In the genomic region with DNA sequence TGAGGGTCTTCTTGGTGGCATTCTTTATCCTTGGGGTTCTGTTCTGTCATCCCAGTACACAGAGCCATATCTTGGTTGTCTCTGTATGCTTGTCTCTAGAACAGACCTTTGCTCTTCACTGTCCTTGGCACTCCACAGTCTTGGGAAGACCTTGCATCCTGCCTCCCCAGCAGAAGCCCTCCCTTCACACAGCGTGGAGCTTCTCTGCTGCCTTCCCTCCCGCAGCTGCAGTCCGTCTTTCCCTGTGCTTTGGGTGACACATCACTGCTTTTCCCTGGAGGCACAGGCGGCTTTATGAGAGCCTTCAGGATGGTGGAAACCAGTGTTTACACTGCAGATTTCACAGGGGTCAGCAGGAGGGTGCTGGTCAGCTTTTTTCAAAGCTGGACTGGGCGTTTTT, we compare ENCODE assay signal across 21 mouse cellular contexts. TPM values are rescaled to one million over a fixed set of nuclear protein-coding genes. Genes with fewer than 3 reads are reported as not detected.
DNase-seq lines count a peak whose midpoint lies in the region; ATAC-seq and TF ChIP-seq lines count a peak whose summit lies in the region.
"Had no signal": no experiment of that assay in that cellular context is flagged by ENCODE, and none has a peak within 500 bp of the region (broad histone marks: within the 10 kb centered on the region; RNA-seq: fewer than 3 reads in every experiment).

No protein-coding gene starts in this region.

- no peaks in the 10 kb centered on the region for H3K9me3 ChIP-seq in lung, embryonic 16.5 days (ENCODE audit: control insufficient read depth, low read length)
- no peaks in the 10 kb centered on the region for H3K9me3 ChIP-seq in stomach, postnatal 0 days (ENCODE audit: control insufficient read depth, low read length)
- H3K9me3 ChIP-seq: embryonic facial prominence, embryonic 12.5 days; forebrain, embryonic 13.5 days; hindbrain, embryonic 13.5 days; megakaryocyte, embryonic 14.5 days had no signal

- no peaks in the 10 kb centered on the region for H3K27me3 ChIP-seq in lung, embryonic 16.5 days (ENCODE audit: control insufficient read depth, insufficient read depth, low read depth, low read length)
- no peaks in the 10 kb centered on the region for H3K27me3 ChIP-seq in stomach, postnatal 0 days (ENCODE audit: control insufficient read depth, insufficient read depth, low read length)
- H3K27me3 ChIP-seq: embryonic facial prominence, embryonic 12.5 days; forebrain, embryonic 13.5 days; hindbrain, embryonic 13.5 days; megakaryocyte, embryonic 14.5 days had no signal

- H3K9ac ChIP-seq in lung, embryonic 16.5 days (ENCODE audit: low read length), result no peak overlapping the region
- no peak overlapping the region for H3K9ac ChIP-seq in stomach, postnatal 0 days (ENCODE audit: low read length)
- H3K9ac ChIP-seq: embryonic facial prominence, embryonic 12.5 days; forebrain, embryonic 13.5 days; hindbrain, embryonic 13.5 days had no signal

- peak; percentile 33 for DNase-seq in heart, postnatal 4 days
- DNase-seq in heart, adult 18-20 months, result no peak
- no peak for DNase-seq in lung, postnatal 25 days (ENCODE audit: low spot score)
- DNase-seq in kidney, postnatal 36 days, result peak; percentile 24 to 32
- no peak for DNase-seq in stomach, postnatal 0 days (ENCODE audit: low spot score)
- no peak for DNase-seq in natural killer cell, adult 2 months (ENCODE audit: low spot score in 2 of 2)
- DNase-seq: B cell, adult 2 months; cerebellum, postnatal 10 days; gastrocnemius, postnatal 25 days; left cerebral cortex, postnatal 4 days; liver; midbrain, embryonic 14.5 days; spleen, adult 18-20 months had no signal

- 31% methylated on average over 5 of the region's 5 CpGs for WGBS in lung, embryonic 16.5 days
- WGBS in stomach, postnatal 0 days, result 29% methylated on average over 5 of the region's 5 CpGs

- peak; percentile 52; the same call in 1 of the 2 replicates for ATAC-seq in lung, embryonic 16.5 days (ENCODE audit: low read depth)
- no peak for ATAC-seq in stomach, postnatal 0 days (ENCODE audit: low FRiP score, low TSS enrichment)
- no peak for ATAC-seq in inflammation-experienced regulatory T-cells, adult 6 months
- ATAC-seq: forebrain, embryonic 13.5 days had no signal

- H3K4me3 ChIP-seq in lung, embryonic 16.5 days (ENCODE audit: low read length), result no peak overlapping the region
- H3K4me3 ChIP-seq in stomach, postnatal 0 days (ENCODE audit: low read depth, low read length), result no peak overlapping the region
- H3K4me3 ChIP-seq: embryonic facial prominence, embryonic 12.5 days; erythroblast, embryonic 14.5 days; forebrain, embryonic 13.5 days; hindbrain, embryonic 13.5 days; megakaryocyte, embryonic 14.5 days had no signal

- peaks cover 19% of the 10 kb centered on the region for H3K36me3 ChIP-seq in lung, embryonic 16.5 days (ENCODE audit: control insufficient read depth, insufficient read depth, low read length)
- H3K36me3 ChIP-seq in stomach, postnatal 0 days (ENCODE audit: control insufficient read depth, insufficient read depth, low read length), result 0 out of 2 replicates have a peak, but pooled peaks cover 2% of the 10 kb centered on the region

- no peak for TF ChIP-seq EP300 in stomach, postnatal 0 days (optimal IDR thresholded peaks at IDR 0.05)

- TF ChIP-seq CTCF in stomach, postnatal 0 days (IDR thresholded peaks at IDR 0.05; ENCODE audit: low read depth), result no peak

- H3K4me1 ChIP-seq in lung, embryonic 16.5 days (replicated peaks; ENCODE audit: control insufficient read depth, insufficient read depth, low read length), result peaks cover 6% of the 10 kb centered on the region; the same call in 1 of the 2 replicates
- H3K4me1 ChIP-seq in stomach, postnatal 0 days (replicated peaks; ENCODE audit: control insufficient read depth, insufficient read depth), result no peaks in the 10 kb centered on the region
- H3K4me1 ChIP-seq: embryonic facial prominence, embryonic 12.5 days; forebrain, embryonic 13.5 days; hindbrain, embryonic 13.5 days had no signal

- H3K4me2 ChIP-seq in lung, embryonic 16.5 days (ENCODE audit: low read depth, low read length), result no peak overlapping the region
- no peak overlapping the region for H3K4me2 ChIP-seq in stomach, postnatal 0 days (replicated peaks; ENCODE audit: low read depth)
- H3K4me2 ChIP-seq: embryonic facial prominence, embryonic 12.5 days; forebrain, embryonic 13.5 days; heart, embryonic 11.5 days; hindbrain, embryonic 13.5 days had no signal

- no peak overlapping the region for H3K27ac ChIP-seq in lung, embryonic 16.5 days (ENCODE audit: low read length)
- H3K27ac ChIP-seq in stomach, postnatal 0 days (replicated peaks), result peak overlapping the region; percentile 24; the same call in 1 of the 2 replicates
- H3K27ac ChIP-seq: embryonic facial prominence, embryonic 12.5 days; forebrain, embryonic 13.5 days; hindbrain, embryonic 13.5 days had no signal

RNA-seq across cellular contexts. Expression of gene Nhlrc2, which starts 35.7 kb away (rescaled TPM):
- total RNA-seq in heart, postnatal 4 days (2021), result 10 to 100 TPM; 29.1 to 31.4 TPM
- total RNA-seq in heart, adult 18-20 months (2021), result 10 to 100 TPM; 23.6 to 26.1 TPM
- polyA plus RNA-seq in lung, embryonic 16.5 days (2015; fragmentation: Nextera tagmentation; extraction: Ambion mirVana), result 18.4 and 19.8 TPM in 2 replicates
- polyA plus RNA-seq in stomach, postnatal 0 days (2015; fragmentation: Nextera tagmentation; extraction: Ambion mirVana), result 8.1 and 8.2 TPM in 2 replicates
- polyA plus RNA-seq in inflammation-experienced regulatory T-cells, adult 6 months (2017; shearing (Covaris generic)), result 1 to 10 TPM; 5.7 to 8.1 (median 7.1) TPM

RNA-seq across cellular contexts. Expression of gene Dclre1a, which starts 35.8 kb away (rescaled TPM):
- 10 to 100 TPM; 10.9 to 11.3 TPM for total RNA-seq in heart, postnatal 4 days (2021)
- total RNA-seq in heart, adult 18-20 months (2021), result 10 to 100 TPM in 1 of 2 experiments, 1 to 10 TPM in 1; 8.3 to 10.1 TPM
- polyA plus RNA-seq in lung, embryonic 16.5 days (2015; fragmentation: Nextera tagmentation; extraction: Ambion mirVana), result 17.7 and 22.3 TPM in 2 replicates
- polyA plus RNA-seq in stomach, postnatal 0 days (2015; fragmentation: Nextera tagmentation; extraction: Ambion mirVana), result 9.5 and 10.7 TPM in 2 replicates
- polyA plus RNA-seq in inflammation-experienced regulatory T-cells, adult 6 months (2017; shearing (Covaris generic)), result 10 to 100 TPM in 1 of 3 experiments, 1 to 10 TPM in 2; 8.0 to 15.1 (median 8.9) TPM

Comparison
In these comparisons a context has a peak if more than half of its experiments do, and no peak if none do; other contexts are left out.
1. DNase-seq: peak in heart, postnatal 4 days (single experiment) and kidney, postnatal 36 days (2 of 2); none in heart, adult 18-20 months (0 of 2), lung, postnatal 25 days (single experiment), stomach, postnatal 0 days (single experiment) and natural killer cell, adult 2 months (0 of 2).